Mouse (Mus musculus) fibroblast of lung, adult 2 months (primary cell): Measurements from ENCODE around the gene Stxbp1.

Source experiments
- DNase-seq: peaks from one replicate; pipeline ENCODE4 v3.0.0-alpha.2; 2011; ENCODE audit warnings: low read depth

Stxbp1 gene

GRCm38 (mm10) chr2:32846805-32847467 is at the start of gene Stxbp1:
Gene Stxbp1, minus strand, starts transcription at chr2:32847245.
- DNase-seq, result peak; percentile 67

- peak; percentile 77 for DNase-seq
Observed at GRCm38 (mm10) chr2:32896507-32897147, 49.6 kb upstream of the Stxbp1 start.

GRCm38 (mm10) chr2:32895606-32896106 is 48.6 kb upstream of the Stxbp1 start:
- peak; percentile 79 for DNase-seq

GRCm38 (mm10) chr2:32894097-32894496 is 47.1 kb upstream of the Stxbp1 start:
- no peak for DNase-seq

GRCm38 (mm10) chr2:32892490-32892889 is 45.4 kb upstream of the Stxbp1 start:
- DNase-seq, result no peak

GRCm38 (mm10) chr2:32891278-32891677 is 44.2 kb upstream of the Stxbp1 start:
- DNase-seq, result no peak

- DNase-seq, result no peak
Observed at GRCm38 (mm10) chr2:32890280-32890679, 43.2 kb upstream of the Stxbp1 start.

GRCm38 (mm10) chr2:32888551-32888950 is 41.5 kb upstream of the Stxbp1 start:
- DNase-seq, result no peak

GRCm38 (mm10) chr2:32888029-32888428 is 41.0 kb upstream of the Stxbp1 start:
- no peak for DNase-seq

GRCm38 (mm10) chr2:32884745-32885144 is 37.7 kb upstream of the Stxbp1 start:
- DNase-seq, result no peak

GRCm38 (mm10) chr2:32882283-32883043 is 35.4 kb upstream of the Stxbp1 start:
- DNase-seq, result peak; percentile 86

- peak; percentile 81 for DNase-seq
Observed at GRCm38 (mm10) chr2:32881723-32882122, 34.7 kb upstream of the Stxbp1 start.

GRCm38 (mm10) chr2:32881054-32881453 is 34.0 kb upstream of the Stxbp1 start:
- DNase-seq, result peak; percentile 88

GRCm38 (mm10) chr2:32879593-32879992 is 32.5 kb upstream of the Stxbp1 start:
- DNase-seq, result no peak

GRCm38 (mm10) chr2:32878396-32878795 is 31.4 kb upstream of the Stxbp1 start:
- DNase-seq, result no peak

- DNase-seq, result no peak
Observed at GRCm38 (mm10) chr2:32877761-32878393, 30.8 kb upstream of the Stxbp1 start.

GRCm38 (mm10) chr2:32877303-32877702 is 30.3 kb upstream of the Stxbp1 start:
- DNase-seq, result no peak

- no peak for DNase-seq
Observed at GRCm38 (mm10) chr2:32876490-32877302, 29.7 kb upstream of the Stxbp1 start.

- no peak for DNase-seq
Observed at GRCm38 (mm10) chr2:32875675-32876489, 28.8 kb upstream of the Stxbp1 start, which contains the start of gene Fam129b. Gene Fam129b, plus strand, starts transcription at chr2:32876114.

- DNase-seq, result no peak
Observed at GRCm38 (mm10) chr2:32874951-32875674, 28.1 kb upstream of the Stxbp1 start.
